Mouse (Mus musculus): Measurements from ENCODE around the gene Slc44a2.
"Not testable (repeated sequence)": the region's sequence is repeated elsewhere in the genome, so short reads cannot be mapped to it uniquely, and the experiment has no call there.

The Slc44a2 gene

GRCm38 (mm10) chr9:21299014-21299413 lies 21.5 kb upstream of the Slc44a2 start:
- DNase-seq (ENCODE audit: low spot score in 2 of 2), result no peak

GRCm38 (mm10) chr9:21305065-21305464 lies 15.4 kb upstream of the Slc44a2 start:
- DNase-seq (ENCODE audit: low spot score in 2 of 2), result no peak

- peak; percentile 70 to 72 for DNase-seq (ENCODE audit: low spot score in 2 of 2)
Measured at GRCm38 (mm10) chr9:21309150-21309741, 11.3 kb upstream of the Slc44a2 start.

GRCm38 (mm10) chr9:21311695-21312094 lies 8.8 kb upstream of the Slc44a2 start:
- no peak for DNase-seq (ENCODE audit: low spot score in 2 of 2)

GRCm38 (mm10) chr9:21312134-21312533 lies 8.4 kb upstream of the Slc44a2 start, which contains the start of gene Ap1m2:
Ap1m2 (minus strand) TSS chr9:21312337.
- DNase-seq (ENCODE audit: low spot score in 2 of 2), result no peak

GRCm38 (mm10) chr9:21313394-21313793 lies 7.1 kb upstream of the Slc44a2 start:
- DNase-seq (ENCODE audit: low spot score in 2 of 2), result peak; percentile 85 to 89

GRCm38 (mm10) chr9:21314367-21315140 lies 5.9 kb upstream of the Slc44a2 start:
- no peak for DNase-seq (ENCODE audit: low spot score in 2 of 2)

GRCm38 (mm10) chr9:21315421-21315820 lies 5.1 kb upstream of the Slc44a2 start:
- DNase-seq (ENCODE audit: low spot score in 2 of 2), result no peak

- peak; percentile 69 to 71 for DNase-seq (ENCODE audit: low spot score in 2 of 2)
Measured at GRCm38 (mm10) chr9:21316696-21317095, 3.8 kb upstream of the Slc44a2 start.

GRCm38 (mm10) chr9:21318792-21319191 lies 1.7 kb upstream of the Slc44a2 start:
- DNase-seq (ENCODE audit: low spot score in 2 of 2), result no peak

GRCm38 (mm10) chr9:21319503-21319902 lies 995 bp upstream of the Slc44a2 start:
- no peak for DNase-seq (ENCODE audit: low spot score in 2 of 2)

GRCm38 (mm10) chr9:21320280-21320618 lies 249 bp upstream of the Slc44a2 start:
- no peak for DNase-seq (ENCODE audit: low spot score in 2 of 2)

GRCm38 (mm10) chr9:21321513-21321835 lies 976 bp downstream of the Slc44a2 start:
- DNase-seq (ENCODE audit: low spot score in 2 of 2), result peak; percentile 80 to 86

- DNase-seq (ENCODE audit: low spot score in 2 of 2), result peak; percentile 68 to 69
Measured at GRCm38 (mm10) chr9:21322211-21322916, 1.9 kb downstream of the Slc44a2 start.

GRCm38 (mm10) chr9:21322917-21323297 lies 2.4 kb downstream of the Slc44a2 start:
- DNase-seq (ENCODE audit: low spot score in 2 of 2), result not testable (repeated sequence)

GRCm38 (mm10) chr9:21324269-21324668 lies 3.8 kb downstream of the Slc44a2 start:
- no peak for DNase-seq (ENCODE audit: low spot score in 2 of 2)

- peak; percentile 56 to 57 for DNase-seq (ENCODE audit: low spot score in 2 of 2)
Measured at GRCm38 (mm10) chr9:21327569-21327968, 7.1 kb downstream of the Slc44a2 start.

GRCm38 (mm10) chr9:21328041-21328440 lies 7.5 kb downstream of the Slc44a2 start:
- peak; percentile 81 to 83 for DNase-seq (ENCODE audit: low spot score in 2 of 2)

- no peak for DNase-seq (ENCODE audit: low spot score in 2 of 2)
Measured at GRCm38 (mm10) chr9:21329041-21329440, 8.5 kb downstream of the Slc44a2 start.

GRCm38 (mm10) chr9:21329699-21330289 lies 9.3 kb downstream of the Slc44a2 start:
- no peak for DNase-seq (ENCODE audit: low spot score in 2 of 2)

- no peak for DNase-seq (ENCODE audit: low spot score in 2 of 2)
Measured at GRCm38 (mm10) chr9:21331365-21332140, 11.1 kb downstream of the Slc44a2 start.
